Mouse (Mus musculus) small intestine, adult 2 months (tissue): Measurements from ENCODE around the gene Ak6. TPM values are rescaled to one million over a fixed set of nuclear protein-coding genes. Genes with fewer than 3 reads are reported as not detected.

Experiments used
- H3K27ac ChIP-seq: fragments of 200-500 bp; 2 replicates; pipeline ENCODE4 v1.5.1; 2012; ENCODE audit warnings: low read depth, low read length, control low read depth, inconsistent platforms; ENCODE audit not compliant: insufficient read depth
- H3K27me3 ChIP-seq: fragments of 200-500 bp; 2 replicates; pipeline ENCODE4 v1.6.1; 2012; ENCODE audit warnings: mild to moderate bottlenecking, moderate library complexity, low read length, inconsistent platforms; ENCODE audit not compliant: control insufficient read depth, insufficient read depth
- H3K36me3 ChIP-seq: fragments of 200-500 bp; 2 replicates; pipeline ENCODE4 v1.6.1; 2012; ENCODE audit warnings: mild to moderate bottlenecking, low read length, control low read depth, inconsistent platforms; ENCODE audit not compliant: control insufficient read depth, insufficient read depth
- H3K4me1 ChIP-seq: fragments of 200-500 bp; 2 replicates; pipeline ENCODE4 v1.6.1; 2012; ENCODE audit warnings: low read length, inconsistent platforms, mixed read lengths; ENCODE audit not compliant: control insufficient read depth, insufficient read depth, insufficient read length
- H3K4me3 ChIP-seq: fragments of 200-500 bp; 2 replicates; pipeline ENCODE4 v1.5.1; 2012; ENCODE audit warnings: low read depth, mild to moderate bottlenecking, control low read depth, inconsistent platforms, low read length, moderate library complexity
- CTCF ChIP-seq: fragments of 200-500 bp; IDR thresholded peaks from 2 replicates; pipeline ENCODE4 v1.5.1; 2012; ENCODE audit warnings: low read depth, mild to moderate bottlenecking, control low read depth, inconsistent platforms, low read length, moderate library complexity, mixed read lengths; ENCODE audit not compliant: insufficient replicate concordance, insufficient read length; ENCODE audit errors: extremely low read depth
- POLR2A ChIP-seq: fragments of 200-500 bp; IDR thresholded peaks from 2 replicates; pipeline ENCODE4 v1.6.1; 2012; ENCODE audit warnings: low read depth, mild to moderate bottlenecking, control low read depth, inconsistent platforms, low read length, moderate library complexity
- WGBS: fragments of 180-500 bp; shearing (Covaris S2); methylation state at CpG from one replicate; pipeline ENCODE4 v1.1.7; 2018; 5-methylcytosine and 5-hydroxymethylcytosine counted together
- polyA plus RNA-seq: library from polyadenylated mRNA; depleted of rRNA; stranded (reverse); fragments of >200 nt; gene quantifications from 2 replicates; pipeline ENCODE4 v1.2.3, GENCODE M21; 2012; rRNA removed

Ak6 gene
- 5.5 and 10.0 TPM in 2 replicates for polyA plus RNA-seq

DNA sequence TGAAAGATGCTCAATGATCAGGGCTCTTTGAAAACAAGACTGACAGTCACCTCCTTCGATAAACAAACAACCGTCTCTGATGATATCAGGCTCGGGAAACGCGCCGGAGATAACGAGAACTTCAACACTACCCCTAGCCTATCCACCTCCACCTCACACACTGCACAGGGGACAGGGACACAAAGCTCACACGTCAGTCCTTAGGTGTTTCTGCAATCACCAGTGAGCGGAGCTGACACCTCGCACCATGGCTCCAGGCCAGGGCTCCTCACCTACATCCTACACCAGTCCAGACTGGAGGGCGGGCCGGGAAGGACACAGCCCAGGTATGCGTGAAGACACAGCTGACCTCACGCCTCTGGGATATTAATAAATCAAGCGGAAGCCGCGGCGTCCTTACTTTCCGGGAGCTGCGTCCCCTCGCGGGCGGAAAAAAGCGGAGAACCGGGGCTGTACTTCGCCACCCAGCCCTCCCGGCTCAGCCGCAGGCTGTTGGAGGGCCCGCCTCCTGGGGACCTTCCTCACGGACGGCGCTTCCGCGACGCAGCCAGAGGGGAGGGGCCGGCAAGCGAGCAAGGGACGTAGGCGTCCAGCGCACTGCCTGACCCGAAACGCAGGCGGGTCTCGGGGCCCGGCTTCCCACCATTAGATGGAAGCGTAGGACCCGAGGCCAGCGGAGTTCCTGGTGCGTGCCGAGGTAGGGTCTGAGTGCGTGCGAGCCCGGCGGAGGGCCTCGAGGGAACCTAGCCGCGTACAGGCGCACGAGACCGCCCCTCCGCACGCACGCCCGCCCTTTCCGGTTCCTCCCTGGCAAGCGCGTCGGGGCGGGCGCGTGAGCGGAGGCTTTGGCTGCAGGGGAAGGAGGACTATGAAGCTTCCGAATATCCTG is at the start of gene Ak6, which contains the start of gene Rad17:
Ak6 (plus strand) TSS at position 430 of the 889 bp plus-strand sequence.
Rad17 (minus strand) TSS at position 502 of the 889 bp plus-strand sequence.
- H3K4me1 ChIP-seq: peaks cover 5% of the 10 kb centered on the region; the same call in 1 of the 2 replicates
- H3K27me3 ChIP-seq: no peaks in the 10 kb centered on the region
- WGBS: under 1% methylated on average over 73 of the region's 73 CpGs
- H3K4me3 ChIP-seq: peak within 1 kb of the TSS; percentile 90
- H3K27ac ChIP-seq: peak within 1 kb of the TSS; percentile 89
- TF ChIP-seq POLR2A (peak; percentile 33), CTCF (no peak; the same call in 1 of the 2 replicates)
- H3K36me3 ChIP-seq: peaks cover 8% of the 10 kb centered on the region

DNA sequence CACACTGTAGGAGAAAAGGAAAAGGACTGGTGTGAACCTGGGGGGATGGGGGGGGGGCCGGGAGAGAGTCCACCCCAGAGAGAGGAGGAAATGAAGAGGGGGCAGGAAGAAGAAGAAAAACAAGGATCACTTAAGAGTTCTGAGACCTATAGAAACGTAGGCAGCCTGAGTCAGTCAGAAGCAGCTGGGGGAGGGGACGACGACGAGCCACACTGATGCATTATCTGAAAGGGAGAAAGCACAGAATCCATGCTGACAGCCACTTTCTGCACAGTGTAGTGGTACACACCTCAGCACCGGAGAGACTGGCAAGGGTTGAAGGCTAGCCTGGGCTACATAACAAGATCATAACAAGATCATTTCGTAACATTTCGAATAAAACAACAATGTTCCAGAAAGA is 49.7 kb upstream of the Ak6 start:
- TF ChIP-seq POLR2A: no peak
- TF ChIP-seq CTCF: no peak
- no peak overlapping the region for H3K27ac ChIP-seq
- no peaks in the 10 kb centered on the region for H3K27me3 ChIP-seq
- H3K36me3 ChIP-seq: peaks cover 47% of the 10 kb centered on the region
- H3K4me1 ChIP-seq: peaks cover 6% of the 10 kb centered on the region; the same call in 1 of the 2 replicates
- 0 out of 2 replicates have a peak overlapping the region, but pooled peaks have one; percentile 1 for H3K4me3 ChIP-seq
- WGBS: 63% methylated on average over 8 of the region's 8 CpGs

DNA sequence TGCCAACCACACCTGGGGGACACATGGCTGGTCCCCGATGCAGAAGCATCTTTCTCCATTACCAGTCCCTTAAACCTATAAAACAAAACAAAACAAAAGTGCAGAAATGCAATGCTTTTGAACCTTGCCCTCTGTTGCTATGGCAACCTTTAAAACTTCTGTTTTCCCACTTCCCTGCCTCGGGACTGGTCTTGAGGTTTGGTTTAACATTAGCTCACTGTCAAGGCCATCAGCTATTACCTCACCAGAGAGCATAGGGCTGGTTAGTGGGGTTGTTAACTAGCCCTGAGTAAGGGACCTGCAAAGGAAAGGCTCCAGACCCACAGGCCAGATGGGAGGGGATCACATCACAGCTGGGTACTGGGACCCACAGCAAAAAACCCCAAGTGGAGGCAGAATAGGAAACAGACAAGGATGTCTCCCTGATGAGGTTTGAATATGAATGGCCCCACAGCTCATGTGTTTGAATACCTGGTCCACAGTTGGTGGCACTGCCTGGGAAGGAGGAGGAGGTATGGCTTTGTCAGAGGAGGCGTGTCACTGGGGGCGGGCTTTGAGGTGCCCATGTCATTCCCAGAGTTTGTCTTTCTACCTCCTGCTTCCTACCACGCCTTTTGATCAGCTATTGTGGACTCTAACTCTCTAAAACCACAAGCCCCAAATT is 48.4 kb upstream of the Ak6 start:
- peak overlapping the region; percentile 13; the same call in 1 of the 2 replicates for H3K27ac ChIP-seq
- H3K4me3 ChIP-seq: no peak overlapping the region
- H3K4me1 ChIP-seq: peaks cover 18% of the 10 kb centered on the region; the same call in 1 of the 2 replicates
- H3K36me3 ChIP-seq: peaks cover 37% of the 10 kb centered on the region
- no peak for TF ChIP-seq POLR2A
- TF ChIP-seq CTCF: no peak
- WGBS: 49% methylated on average over 5 of the region's 5 CpGs
- H3K27me3 ChIP-seq: no peaks in the 10 kb centered on the region

DNA sequence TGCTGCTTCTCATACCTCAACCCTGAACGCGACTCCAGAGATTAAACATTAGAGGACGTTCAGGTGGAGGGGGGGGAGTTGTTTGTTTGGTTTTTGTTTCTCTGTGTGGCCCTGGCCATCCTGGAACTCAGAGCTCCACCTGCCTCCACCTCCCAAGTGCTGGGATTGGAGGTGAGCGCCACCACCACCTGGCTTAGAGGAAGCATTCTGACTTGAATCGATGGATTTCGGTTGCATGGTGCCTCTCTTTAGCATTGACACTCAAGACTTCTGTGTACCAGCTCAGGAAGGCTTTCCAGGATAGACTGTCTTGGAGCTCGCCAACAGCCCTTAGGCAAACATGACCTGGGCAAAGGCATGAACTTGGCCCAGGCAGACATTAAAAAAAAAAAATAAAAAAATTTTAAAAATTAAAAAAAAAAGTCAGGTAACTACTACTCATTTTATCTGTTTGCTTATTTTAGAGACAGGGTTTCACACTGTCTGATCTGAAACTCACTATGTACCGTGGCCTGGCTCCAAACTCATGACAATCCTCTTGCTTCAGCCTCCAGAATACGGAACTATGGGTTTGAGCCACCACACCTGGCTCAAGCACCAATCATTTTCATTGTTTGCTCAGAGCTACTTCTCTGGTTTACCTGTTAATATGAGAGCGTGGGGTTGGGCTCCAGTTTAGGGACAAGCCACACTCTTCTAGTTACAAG is 47.6 kb upstream of the Ak6 start:
- 89% methylated on average over 10 of the region's 10 CpGs for WGBS
- Histone ChIP-seq H3K4me1 (peaks cover 18% of the 10 kb centered on the region; the same call in 1 of the 2 replicates), H3K36me3 (peaks cover 40% of the 10 kb centered on the region), H3K27ac (no peak overlapping the region), H3K4me3 (no peak overlapping the region), H3K27me3 (no peaks in the 10 kb centered on the region)
- TF ChIP-seq CTCF: no peak
- TF ChIP-seq POLR2A: no peak

DNA sequence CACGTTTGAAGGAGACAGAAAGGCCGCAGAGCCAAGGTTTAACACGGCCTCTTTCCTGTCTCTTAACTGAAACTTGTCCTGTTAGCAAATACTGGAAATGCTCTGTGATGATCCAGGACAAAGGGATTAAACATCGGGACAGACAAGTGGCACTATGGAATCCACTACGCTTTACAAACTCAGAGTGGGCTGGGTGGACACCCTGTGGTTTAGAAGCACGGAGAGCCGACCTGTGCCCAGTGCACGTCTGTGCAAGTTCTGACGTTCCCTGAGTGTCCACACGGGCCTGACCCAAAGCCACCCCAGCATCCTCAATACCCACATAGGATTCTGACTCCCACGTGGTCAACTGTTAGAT is 47.1 kb upstream of the Ak6 start:
- H3K27ac ChIP-seq: no peak overlapping the region
- 94% methylated on average over 11 of the region's 11 CpGs for WGBS
- TF ChIP-seq CTCF (no peak), POLR2A (no peak)

DNA sequence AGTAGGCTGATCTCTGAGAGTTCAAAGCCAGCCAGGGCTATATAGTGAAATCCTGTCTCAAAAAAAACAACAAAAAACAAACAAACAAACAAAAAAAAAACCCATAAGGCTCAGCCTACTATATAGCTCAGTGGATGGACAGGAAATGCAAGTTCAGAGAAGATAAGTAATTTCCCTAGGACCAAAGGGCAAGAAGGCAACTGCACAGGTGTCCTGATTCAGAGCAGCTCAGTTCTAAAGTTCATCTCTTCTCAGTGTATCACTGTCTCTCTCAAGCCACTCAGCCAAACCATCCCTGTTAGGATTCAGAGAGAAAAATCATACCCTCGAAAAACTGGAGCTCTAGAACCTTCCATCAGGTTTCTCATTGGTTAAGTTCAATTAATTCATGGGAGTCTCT is 44.9 kb upstream of the Ak6 start:
- Histone ChIP-seq H3K4me3 (no peak overlapping the region), H3K27ac (peak overlapping the region; percentile 91), H3K4me1 (peaks cover 18% of the 10 kb centered on the region; the same call in 1 of the 2 replicates), H3K36me3 (peaks cover 27% of the 10 kb centered on the region), H3K27me3 (no peaks in the 10 kb centered on the region)
- WGBS: 24% methylated on average over 1 of the region's 1 CpGs
- no peak for TF ChIP-seq POLR2A
- TF ChIP-seq CTCF: no peak

More for the DNA sequence above, 47.1 kb upstream of the Ak6 start:
- peaks cover 18% of the 10 kb centered on the region; the same call in 1 of the 2 replicates for H3K4me1 ChIP-seq
- no peaks in the 10 kb centered on the region for H3K27me3 ChIP-seq
- H3K36me3 ChIP-seq: peaks cover 39% of the 10 kb centered on the region
- no peak overlapping the region for H3K4me3 ChIP-seq
